ENCODE assay signal across 8 mouse cellular contexts in genomic region chr5:27793923-27794322, GRCm38 (mm10). TPM values are rescaled to one million over a fixed set of nuclear protein-coding genes. Genes with fewer than 3 reads are reported as not detected.
DNase-seq lines count a peak whose midpoint lies in the region; ATAC-seq and TF ChIP-seq lines count a peak whose summit lies in the region.

No protein-coding gene starts in this region.

- TF ChIP-seq CTCF in forebrain, postnatal 0 days (IDR thresholded peaks at IDR 0.05; ENCODE audit: low read depth), result peak; percentile 83

- 6% methylated on average over 1 of the region's 1 CpGs for WGBS in forebrain, postnatal 0 days
- WGBS in forebrain, embryonic 12.5 days, result 9% methylated on average over 1 of the region's 1 CpGs

- H3K9me3 ChIP-seq in forebrain, postnatal 0 days (ENCODE audit: low read length), result no peaks in the 10 kb centered on the region
- H3K9me3 ChIP-seq in forebrain, embryonic 12.5 days, result no peaks in the 10 kb centered on the region

- ATAC-seq in forebrain, postnatal 0 days, result no peak
- no peak for ATAC-seq in forebrain, embryonic 12.5 days (ENCODE audit: low FRiP score)

- no peak overlapping the region for H3K9ac ChIP-seq in forebrain, postnatal 0 days
- H3K9ac ChIP-seq in forebrain, embryonic 12.5 days, result no peak overlapping the region

- peak; percentile 69 for DNase-seq in forebrain, postnatal 0 days
- peak; percentile 84 for DNase-seq in NIH3T3 (ENCODE audit: low read depth)
- DNase-seq in cerebellum, adult 9-11 months, result peak; percentile 73
- peak; percentile 37 for DNase-seq in gastrocnemius, postnatal 14 days
- DNase-seq in layer of hippocampus, adult 9-10 months (ENCODE audit: low spot score), result peak; percentile 83
- peak; percentile 91 for DNase-seq in lung, postnatal 36 days
- peak; percentile 77 to 85 for DNase-seq in spleen, postnatal 10 days (ENCODE audit: low spot score in 2 of 2)

- H3K4me2 ChIP-seq in forebrain, postnatal 0 days (ENCODE audit: low read depth), result no peak overlapping the region
- no peak overlapping the region for H3K4me2 ChIP-seq in forebrain, embryonic 12.5 days

- peaks cover 10% of the 10 kb centered on the region for H3K4me1 ChIP-seq in forebrain, postnatal 0 days (ENCODE audit: insufficient read depth)
- peaks cover 29% of the 10 kb centered on the region for H3K4me1 ChIP-seq in forebrain, embryonic 12.5 days

- H3K4me3 ChIP-seq in forebrain, postnatal 0 days (ENCODE audit: low read depth, low read length), result no peak overlapping the region
- no peak overlapping the region for H3K4me3 ChIP-seq in forebrain, embryonic 12.5 days (replicated peaks)

- no peaks in the 10 kb centered on the region for H3K27me3 ChIP-seq in forebrain, postnatal 0 days (ENCODE audit: insufficient read depth, low read length)
- no peaks in the 10 kb centered on the region for H3K27me3 ChIP-seq in forebrain, embryonic 12.5 days

- intact Hi-C loops in gastrocnemius, postnatal 14 days (cut with DNase I; ENCODE audit: low total_unique reads), result no loop called here

- H3K27ac ChIP-seq in forebrain, postnatal 0 days (ENCODE audit: low read depth, low read length), result no peak overlapping the region
- H3K27ac ChIP-seq in forebrain, embryonic 12.5 days, result no peak overlapping the region

- no peaks in the 10 kb centered on the region for H3K36me3 ChIP-seq in forebrain, postnatal 0 days (ENCODE audit: insufficient read depth)
- H3K36me3 ChIP-seq in forebrain, embryonic 12.5 days (replicated peaks), result no peaks in the 10 kb centered on the region

RNA-seq across cellular contexts. Expression of gene Paxip1, which starts 2.4 kb away (rescaled TPM):
- total RNA-seq in forebrain, postnatal 0 days (2014; rRNA removed), result 24.8 and 28.1 TPM in 2 replicates
- 19.4 and 21.3 TPM in 2 replicates for polyA plus RNA-seq in forebrain, postnatal 0 days (2015; fragmentation: Nextera tagmentation; extraction: Ambion mirVana)
- 47.6 and 56.7 TPM in 2 replicates for polyA plus RNA-seq in forebrain, embryonic 12.5 days (2016; fragmentation: Nextera tagmentation; extraction: Ambion mirVana)
- 10 to 100 TPM in 1 of 2 experiments, 1 to 10 TPM in 1; 9.1 to 14.3 TPM for total RNA-seq in gastrocnemius, postnatal 14 days (2021)

RNA-seq across cellular contexts. Expression of gene Htr5a, which starts 48.0 kb away (rescaled TPM):
- total RNA-seq in forebrain, postnatal 0 days (2014; rRNA removed), result 5.8 and 7.6 TPM in 2 replicates
- 0.86 and 1.2 TPM in 2 replicates for polyA plus RNA-seq in forebrain, postnatal 0 days (2015; fragmentation: Nextera tagmentation; extraction: Ambion mirVana)
- 0.19 and 0.22 TPM in 2 replicates for polyA plus RNA-seq in forebrain, embryonic 12.5 days (2016; fragmentation: Nextera tagmentation; extraction: Ambion mirVana)
- total RNA-seq in gastrocnemius, postnatal 14 days (2021), result not detected

Comparison
In these comparisons a context has a peak if more than half of its experiments do, and no peak if none do; other contexts are left out.
1. DNase-seq: peak in every context shown above with its lines; median percentile 91 in lung, postnatal 36 days; 84 in NIH3T3; 83 in layer of hippocampus, adult 9-10 months; 81 in spleen, postnatal 10 days; 73 in cerebellum, adult 9-11 months; 69 in forebrain, postnatal 0 days; 37 in gastrocnemius, postnatal 14 days.